Mouse (Mus musculus) layer of hippocampus, adult 9-11 months (tissue): ENCODE measurements around the gene Myh7.
"Not testable (repeated sequence)": the region's sequence is repeated elsewhere in the genome, so short reads cannot be mapped to it uniquely, and the experiment has no call there.

ENCODE experiments used
- DNase-seq: peaks from one replicate; pipeline ENCODE4 v3.0.0; 2022

Myh7 gene

DNA sequence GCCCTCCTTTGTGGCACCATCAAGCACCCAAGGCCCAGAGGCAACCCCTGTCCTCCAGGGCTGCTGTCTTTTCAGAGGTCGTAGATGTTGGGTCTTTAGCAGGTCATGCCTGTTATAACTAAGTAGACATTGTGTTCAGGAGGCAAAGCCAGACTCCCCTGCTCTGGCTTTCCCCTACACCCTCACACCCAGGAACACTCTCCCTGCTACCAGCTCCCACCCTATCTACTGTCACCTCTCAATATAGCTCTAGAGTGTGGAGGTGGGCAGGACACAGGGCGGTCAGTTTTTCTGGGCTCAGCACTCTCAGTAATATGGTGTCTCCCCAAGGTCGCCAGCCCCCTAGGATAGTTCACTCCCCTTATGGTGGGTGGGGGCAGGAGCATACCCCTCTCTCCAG lies 26.6 kb downstream of the Myh7 start:
- DNase-seq: no peak

DNA sequence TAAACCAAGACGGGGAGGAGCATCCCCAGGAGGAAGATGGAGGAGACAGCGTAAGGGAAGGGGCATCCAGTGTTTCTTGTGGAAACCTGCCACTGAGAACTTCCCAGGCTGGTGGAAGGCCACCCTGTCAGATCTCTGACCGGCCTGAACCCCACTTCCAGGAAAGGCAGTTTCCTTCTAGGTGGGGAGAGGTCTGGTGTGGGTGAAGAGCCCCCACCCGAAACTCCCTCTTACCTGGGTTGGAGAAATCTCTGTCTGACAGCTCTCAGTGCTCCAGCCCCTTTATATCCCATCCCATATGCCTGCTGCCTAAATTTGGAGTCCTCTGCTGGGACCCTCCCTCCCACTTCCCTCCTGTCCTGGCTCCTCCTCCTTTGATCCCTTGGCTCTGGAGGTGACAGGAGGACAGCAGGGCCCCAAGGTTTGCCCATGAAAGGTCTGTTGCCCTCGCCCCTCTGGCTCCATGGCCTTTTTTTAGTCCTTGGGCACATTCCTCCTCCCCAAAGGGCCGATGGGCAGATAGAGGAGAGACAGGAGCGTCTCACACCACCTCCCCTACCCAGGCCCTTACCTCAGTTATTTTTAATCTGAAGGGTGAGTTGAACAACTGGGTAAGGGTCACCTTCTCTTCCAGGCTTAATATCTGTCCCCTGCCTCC lies 28.0 kb downstream of the Myh7 start, which contains the start of gene Myh6:
Gene Myh6, minus strand, starts transcription at position 608 of the 658 bp plus-strand sequence.
- DNase-seq: no peak

DNA sequence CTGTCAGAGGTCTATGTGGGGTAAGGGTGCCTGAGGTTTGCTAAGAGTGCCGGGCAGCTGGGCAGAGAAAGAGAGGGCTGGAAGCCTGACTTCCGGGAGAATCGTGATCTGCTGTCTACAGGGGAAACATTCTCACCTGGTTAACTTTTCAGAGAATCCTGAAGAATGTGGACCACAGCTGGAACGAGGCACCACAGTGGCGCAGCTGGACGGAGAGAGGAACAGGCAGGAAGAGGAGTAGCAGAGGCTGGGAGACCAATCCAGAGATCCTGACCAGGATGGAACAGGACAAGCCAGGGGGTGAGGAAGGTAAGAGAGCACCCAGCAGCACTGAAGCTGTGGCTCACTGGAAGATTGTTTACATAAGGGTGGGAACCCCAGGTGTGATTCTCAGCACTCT lies 28.8 kb downstream of the Myh7 start:
- no peak for DNase-seq

DNA sequence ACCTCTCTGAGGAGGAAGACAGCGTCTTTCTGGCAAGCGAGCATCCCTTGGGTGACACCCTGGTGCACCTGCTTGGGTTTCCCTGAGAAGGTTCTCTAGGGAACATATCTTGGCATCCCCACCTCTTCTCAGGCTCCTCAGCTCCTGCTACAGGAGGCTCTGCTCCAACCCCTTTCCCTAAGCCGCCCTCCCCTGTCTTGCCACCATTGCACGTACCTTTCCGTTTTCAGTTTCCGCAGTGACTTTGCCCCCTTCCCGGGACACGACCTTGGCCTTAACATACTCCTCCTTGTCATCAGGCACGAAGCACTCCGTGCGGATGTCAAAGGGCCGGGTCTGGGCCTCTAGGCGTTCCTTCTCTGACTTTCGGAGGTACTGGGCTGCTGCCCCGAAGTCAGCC lies 29.4 kb downstream of the Myh7 start:
- DNase-seq: no peak

DNA sequence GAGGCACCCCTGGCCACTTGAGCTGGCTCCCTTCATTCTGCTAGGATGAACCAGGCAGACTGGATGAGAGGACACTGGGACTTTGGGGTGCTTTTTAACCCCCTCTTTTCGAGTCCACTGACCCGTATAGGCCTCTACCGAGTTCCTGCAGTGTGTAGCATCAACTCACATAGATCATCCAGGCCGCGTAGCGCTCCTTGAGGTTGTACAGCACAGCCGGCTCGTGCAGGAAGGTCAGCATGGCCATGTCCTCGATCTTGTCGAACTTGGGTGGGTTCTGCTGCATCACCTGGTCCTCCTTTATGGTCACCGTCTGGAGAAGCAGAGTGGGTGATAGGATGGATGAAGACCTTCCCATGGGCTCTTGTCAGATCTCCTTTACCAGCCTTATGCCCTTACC lies 30.7 kb downstream of the Myh7 start:
- no peak for DNase-seq

DNA sequence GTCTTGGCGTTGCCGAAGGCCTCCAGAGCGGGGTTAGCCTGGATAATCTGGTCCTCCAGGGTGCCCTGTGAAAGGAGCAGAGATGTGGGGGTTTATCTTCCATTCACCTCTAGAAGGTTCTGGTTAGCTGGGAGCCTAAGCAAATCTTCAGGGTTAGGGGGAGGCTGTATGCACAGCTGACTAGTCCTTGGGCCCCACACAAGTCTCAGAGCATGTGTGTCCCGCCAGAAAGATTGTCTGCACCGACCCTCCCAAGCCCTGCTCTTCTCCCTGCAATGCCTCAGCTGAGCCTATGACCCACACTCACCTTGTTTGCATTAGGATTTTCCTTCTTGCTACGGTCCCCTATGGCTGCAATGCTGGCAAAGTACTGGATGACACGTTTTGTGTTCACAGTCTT lies 31.7 kb downstream of the Myh7 start:
- DNase-seq: no peak

DNA sequence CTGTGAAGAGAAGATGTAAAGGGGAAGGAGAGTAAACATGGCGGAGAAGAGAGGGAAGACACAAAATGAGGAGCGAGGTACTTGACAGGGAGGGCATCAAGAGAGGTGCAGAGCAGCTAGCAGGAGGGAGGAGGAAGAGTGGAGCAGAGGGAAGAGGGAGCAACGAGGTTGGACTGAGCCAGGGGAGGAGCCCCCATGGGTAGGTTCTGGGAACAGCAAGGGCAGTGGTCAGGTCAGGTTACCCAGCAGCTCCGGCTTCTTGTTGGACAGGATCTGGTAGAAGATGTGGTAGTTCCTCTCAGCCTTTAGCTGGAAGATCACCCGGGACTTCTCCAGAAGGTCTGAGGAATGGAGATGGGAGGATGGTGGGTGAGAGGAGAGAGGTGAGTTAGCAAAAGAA lies 32.9 kb downstream of the Myh7 start:
- DNase-seq: no peak

DNA sequence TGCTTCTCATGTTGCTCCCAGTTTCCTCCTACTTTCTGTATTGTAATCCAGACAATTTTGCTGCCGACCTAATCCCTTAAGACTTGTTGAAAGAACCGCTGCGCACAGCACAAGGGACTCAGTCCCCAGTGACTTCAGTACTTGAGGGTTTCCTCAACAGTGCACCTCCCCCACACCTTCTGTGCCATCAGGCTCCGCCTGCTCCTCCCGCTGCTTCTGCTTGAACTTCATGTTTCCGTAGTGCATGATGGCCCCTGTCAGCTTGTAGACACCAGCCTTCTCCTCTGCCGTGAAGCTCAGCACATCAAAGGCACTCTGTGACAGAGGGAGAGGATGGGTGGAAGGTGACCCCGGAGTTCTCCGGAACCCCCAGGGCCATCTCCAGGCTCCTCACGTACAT lies 33.7 kb downstream of the Myh7 start:
- DNase-seq: peak; percentile 45

DNA sequence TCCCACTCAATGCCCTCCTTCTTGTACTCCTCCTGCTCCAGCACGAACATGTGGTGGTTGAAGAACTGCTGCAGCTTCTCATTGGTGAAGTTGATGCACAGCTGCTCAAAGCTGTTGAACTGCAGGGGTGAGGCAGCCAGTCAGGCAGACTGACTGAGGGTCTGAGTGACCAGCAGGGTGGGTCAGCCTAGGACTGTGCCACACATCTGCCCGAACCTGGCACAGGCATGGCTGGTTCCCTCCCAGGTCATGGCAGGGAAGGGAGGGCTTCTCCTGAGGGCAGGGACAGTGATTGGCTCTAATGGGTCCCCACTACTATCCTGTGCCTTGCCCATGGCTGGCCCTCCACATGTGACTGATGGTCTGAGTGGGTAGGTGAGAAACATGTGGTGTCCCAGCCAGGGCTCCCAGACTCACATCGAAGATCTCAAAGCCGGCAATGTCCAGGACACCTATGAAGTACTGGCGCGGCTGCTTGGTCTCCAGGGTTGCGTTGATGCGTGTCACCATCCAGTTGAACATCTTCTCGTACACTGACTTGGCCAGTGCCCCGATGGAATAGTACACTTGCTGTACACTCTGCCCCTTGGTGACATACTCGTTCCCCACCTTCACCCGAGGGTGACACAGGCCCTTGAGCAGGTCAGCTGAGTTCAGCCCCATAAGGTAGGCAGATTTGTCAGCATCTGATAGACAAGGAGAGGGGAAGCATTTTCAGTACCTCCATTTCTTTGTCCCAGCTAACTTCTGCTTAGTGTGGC lies 34.4 kb downstream of the Myh7 start:
- not testable (repeated sequence) for DNase-seq

DNA sequence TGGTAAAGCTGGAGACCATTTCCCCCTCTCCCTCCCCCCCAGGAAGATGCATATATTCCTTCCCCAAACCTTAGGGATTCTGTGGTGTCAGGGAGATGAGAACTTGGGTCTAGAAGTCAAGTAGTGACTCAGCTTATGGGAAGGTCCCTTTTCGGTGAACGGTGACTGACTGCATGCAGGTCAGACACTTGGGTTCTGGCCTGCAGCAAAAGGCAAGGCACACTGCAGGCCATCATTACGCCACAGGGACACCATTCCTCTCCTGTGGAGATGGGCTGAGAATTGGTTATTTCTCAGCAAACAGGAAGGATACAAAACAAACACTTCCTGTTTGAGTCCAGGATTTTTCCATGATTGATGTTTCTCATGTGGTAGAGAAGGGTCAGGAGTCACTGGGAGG lies 35.2 kb downstream of the Myh7 start:
- no peak for DNase-seq

DNA sequence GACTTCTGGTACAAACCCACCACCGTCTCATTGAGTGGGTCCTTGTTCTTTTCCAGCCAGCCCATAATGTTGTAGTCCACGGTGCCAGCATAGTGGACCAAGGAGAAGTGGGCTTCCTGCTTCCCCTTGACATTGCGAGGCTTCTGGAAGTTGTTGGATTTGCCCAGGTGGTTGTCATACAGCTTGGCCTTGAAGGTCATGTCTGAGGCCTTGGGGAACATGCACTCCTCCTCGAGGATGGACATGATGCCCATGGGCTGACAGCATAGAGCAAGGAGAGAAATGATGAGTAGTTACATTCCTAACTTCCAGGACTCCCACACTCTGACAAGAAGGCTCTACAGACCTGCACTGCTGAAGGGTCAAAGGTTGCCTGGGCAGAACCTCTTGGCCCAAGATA lies 35.9 kb downstream of the Myh7 start:
- no peak for DNase-seq

DNA sequence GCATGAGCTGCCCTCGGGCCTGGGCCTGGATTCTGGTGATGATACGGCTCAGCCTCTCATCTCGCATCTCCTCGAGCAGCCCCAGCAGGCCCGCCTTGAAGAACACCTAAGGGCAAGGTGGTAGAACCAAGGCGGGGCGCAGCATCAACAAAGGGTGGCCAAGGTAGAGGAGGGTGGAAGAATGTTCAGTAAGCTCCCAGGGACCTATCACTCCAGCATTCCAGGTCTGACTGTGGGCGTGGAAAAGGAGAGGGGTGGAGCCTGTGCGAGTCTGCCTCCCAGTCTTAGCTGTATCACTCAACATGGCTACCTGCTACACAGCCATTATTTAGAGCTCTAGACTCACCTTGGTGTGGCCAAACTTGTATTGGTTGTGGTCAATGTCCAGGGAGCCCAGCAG lies 37.9 kb downstream of the Myh7 start:
- no peak for DNase-seq

DNA sequence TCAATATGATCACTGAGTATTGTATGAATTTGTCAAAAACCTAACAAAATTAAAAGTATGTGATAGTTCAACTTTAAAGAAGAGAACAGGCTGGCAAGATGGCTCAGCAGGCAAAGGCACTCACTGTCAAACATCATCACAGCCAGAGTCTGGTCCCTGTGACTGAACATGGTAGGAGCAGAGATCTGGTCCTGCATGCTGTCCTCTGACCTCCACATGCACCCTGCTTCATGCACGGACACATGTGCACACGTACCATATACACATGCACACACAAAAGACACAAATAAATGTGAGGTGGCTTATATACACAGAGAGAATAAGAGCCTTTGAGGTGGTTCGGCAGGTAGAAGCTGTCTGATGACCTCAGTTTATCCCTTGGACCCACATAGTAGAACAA lies 38.9 kb downstream of the Myh7 start:
- no peak for DNase-seq

DNA sequence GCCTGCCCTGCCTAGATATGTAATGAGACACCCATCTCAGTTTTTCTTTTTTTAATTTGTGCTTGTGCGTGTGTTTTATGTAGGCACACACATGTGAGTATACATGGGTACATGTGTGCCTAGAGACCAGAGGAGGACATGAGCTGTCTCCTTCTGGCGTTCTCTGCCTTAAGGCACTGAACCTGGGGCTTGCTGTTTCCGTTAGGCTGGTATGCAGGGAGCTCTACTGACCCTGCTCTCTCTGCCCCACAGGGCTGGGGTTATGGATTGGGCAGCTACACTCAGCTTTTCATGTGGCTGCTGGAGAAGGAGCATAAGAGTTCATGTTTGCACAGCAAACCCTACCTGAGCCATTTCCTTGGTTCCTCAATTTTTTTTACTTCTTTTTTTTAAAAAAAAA lies 40.0 kb downstream of the Myh7 start:
- no peak for DNase-seq

DNA sequence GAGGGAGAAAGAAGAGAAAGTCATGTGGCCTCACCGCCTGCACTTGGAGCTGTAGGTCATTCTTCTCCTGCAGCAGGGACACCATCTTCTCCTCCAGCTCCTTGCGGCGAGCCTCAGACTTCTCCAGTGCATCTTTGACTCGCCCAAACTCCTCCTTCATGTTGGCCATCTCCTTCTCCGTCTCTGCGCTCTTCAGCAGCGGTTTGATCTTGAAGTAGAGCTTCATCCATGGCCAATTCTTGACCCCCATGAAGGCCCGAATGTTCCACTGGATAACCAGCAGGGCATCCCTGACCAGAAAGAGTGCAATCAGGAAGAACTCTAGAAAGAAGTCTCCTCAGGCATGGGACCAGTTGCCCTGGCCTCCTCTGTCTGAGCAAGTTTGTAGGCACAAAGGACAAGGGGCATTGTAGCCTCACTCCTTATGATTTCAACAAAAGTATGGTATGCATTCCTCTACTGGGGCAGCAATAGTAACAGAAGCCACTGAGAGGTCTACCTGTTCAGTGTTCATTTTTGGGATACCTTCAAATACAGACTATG lies 40.7 kb downstream of the Myh7 start:
- DNase-seq: no peak

DNA sequence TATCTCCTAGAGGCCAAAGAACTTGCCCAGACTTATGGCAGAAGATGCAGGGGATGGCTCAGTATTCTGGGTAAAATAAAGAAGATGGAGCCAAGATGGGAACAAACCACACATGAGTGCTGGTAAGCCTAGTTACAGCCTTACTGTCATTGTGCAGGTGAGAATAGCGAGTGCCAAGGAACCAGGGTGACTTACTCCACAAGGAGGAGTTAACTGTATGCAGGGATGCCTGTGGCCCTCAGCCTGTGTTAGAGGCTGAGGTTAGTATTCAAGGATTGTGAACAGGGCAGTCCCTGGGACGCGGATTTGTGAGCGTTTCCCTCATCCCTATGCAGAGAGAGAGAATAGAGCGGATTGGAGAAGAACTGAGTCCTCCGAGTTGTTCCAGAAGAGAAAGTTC lies 42.8 kb downstream of the Myh7 start:
- DNase-seq: no peak

DNA sequence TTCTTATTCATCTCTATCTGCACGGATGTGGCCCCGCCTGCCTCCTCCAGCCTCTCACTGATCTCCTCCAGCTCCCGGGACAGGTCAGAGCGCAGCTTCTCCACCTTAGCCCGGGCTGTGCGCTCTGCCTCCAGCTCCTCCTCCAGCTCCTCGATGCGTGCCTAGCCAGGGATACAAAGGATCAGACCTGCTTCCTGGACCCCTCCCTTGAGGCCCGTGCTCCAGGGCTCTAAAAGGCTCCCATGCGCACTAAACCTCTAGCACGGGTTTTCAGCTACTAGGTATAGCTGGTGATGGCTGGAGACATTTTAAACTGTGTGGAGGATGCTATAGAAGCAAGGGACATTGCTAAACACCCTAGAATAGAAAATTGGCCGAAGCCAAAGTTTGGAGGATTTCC lies 43.9 kb downstream of the Myh7 start:
- DNase-seq: no peak

DNA sequence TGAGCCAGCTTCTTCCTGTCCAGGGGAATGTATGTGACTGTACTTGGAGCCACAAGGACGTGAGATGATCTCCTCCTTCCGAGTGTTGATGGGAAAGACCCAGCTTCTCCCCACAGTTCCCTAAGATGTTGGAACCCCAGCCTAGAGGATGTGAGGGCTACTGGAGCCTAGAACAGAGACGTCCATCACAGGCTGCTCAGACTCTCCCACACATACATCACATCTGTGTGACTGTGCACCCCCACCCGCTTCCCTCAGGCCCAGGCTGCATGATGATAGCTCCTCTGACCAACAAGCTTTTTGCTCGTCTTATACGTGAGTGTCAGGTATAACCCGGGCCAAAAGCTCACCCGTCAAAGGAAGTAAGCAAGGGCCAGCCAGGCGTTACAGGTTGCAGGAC lies 45.6 kb downstream of the Myh7 start:
- no peak for DNase-seq

DNA sequence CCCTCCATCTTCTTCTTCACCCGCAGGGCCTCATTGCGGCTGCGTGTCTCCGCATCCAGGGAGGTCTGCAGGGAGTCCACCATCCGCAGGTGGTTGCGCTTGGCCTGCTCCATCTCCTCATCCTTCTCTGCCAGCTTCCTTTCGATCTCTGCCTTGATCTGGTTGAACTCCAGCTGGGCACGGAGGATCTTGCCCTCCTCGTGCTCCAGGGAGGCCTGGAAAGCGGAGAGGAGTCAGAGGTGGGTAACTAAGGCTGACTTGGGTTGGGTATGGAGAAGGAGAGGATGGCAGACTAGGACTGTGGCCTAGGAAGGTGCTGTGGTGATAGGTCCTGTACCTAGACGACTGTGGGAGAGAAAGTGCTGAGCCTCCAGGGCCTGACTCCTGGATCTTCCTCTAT lies 47.4 kb downstream of the Myh7 start:
- not testable (repeated sequence) for DNase-seq

DNA sequence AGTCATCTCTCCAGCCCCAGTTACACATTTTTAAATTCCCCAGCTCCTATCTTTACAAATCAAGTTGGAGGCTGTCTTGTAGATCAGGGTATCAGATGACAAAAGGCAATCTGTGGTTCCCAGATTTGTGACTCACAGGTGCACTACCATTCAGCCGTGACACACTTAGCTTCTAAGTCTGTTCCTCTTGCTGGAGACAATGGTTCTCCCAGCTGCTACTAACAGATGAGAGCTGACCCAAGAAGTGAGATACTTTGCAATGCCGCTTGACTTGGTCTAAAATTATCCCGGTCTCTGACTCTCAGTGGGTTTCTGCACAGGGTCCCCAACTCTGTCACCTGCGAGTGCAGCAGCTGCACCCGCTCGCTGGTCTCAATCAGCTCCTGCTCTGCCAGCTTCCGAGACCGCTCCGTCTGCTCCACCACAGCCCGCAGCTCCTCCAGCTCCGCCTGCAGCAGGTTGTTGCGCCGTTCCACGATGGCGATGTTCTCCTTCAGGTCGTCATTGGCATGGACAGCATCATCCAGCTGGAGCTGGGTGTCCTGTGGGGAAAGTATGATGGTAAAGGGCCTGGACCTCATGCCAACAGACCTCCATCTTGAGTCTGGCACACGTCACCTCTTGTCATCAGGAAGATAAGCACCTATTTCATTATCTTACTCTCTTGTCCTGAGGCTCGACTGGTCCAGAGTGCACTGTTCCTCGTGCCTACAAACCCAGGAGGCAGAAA lies 48.3 kb downstream of the Myh7 start:
- DNase-seq: no peak

DNA sequence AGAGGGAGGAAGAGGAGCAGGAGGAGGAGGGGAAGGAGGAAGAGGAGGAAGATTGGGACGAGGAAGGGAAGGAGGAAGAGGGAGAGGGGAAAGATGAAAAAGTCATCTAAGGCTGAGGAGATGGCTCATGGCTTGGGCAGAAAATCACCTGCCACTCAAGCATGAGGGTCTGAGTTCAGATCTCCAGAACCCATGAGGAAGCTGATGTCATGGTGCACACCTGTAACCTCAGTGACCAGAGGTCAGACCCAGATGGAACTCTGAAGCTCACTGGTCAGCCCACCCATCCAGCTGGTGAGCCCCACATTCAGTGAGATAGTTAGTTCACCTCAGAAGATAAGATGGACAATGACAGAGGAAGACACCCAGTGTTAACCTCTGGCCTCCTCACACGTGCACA lies 49.5 kb downstream of the Myh7 start:
- no peak for DNase-seq

DNA sequence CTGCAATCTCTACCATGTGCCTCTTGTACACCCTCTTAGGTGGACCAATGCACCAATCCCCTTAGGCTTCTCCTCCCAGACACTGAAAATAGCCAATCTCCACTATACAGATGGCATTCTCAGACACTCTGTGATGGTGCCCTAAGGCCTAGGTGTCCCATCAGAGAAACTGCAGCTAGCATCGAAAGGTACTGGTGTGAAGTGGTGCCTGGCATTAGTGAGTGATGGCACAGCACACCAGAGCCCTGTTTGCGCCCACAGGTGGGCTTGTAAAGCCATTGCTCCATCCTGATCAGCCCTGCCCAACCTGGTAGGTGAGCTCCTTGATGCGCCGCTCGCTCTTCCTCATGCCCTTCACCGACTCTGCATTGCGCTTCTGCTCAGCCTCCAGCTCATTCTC lies 50.5 kb downstream of the Myh7 start:
- DNase-seq: no peak

DNA sequence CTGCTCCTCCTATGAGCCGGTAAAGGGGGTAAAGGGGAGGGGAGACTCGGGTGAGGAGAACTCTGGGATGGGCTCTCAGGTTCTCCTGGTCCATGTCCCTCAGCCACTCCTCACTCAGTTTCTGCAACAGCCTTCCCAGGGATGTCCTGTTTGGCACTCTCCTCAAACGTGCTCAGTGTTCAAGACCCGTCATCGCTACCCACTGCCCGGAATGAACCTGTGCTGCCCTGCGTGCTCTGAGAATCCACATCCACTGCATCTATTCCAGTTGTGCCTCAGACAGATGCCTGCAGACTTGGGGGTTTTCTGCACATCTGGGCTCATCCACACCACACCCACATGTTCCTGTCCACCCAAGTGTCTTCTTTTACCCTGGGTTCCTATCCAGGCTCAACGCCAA lies 51.9 kb downstream of the Myh7 start:
- DNase-seq: no peak
